9 mouse cellular contexts compared by ENCODE assay signal in genomic region chr4:137929341-137930016, GRCm38 (mm10).
A peak's percentile ranks its signal among the peaks of the same experiment; 100 is the strongest.
DNase-seq lines count a peak whose midpoint lies in the region; ATAC-seq and TF ChIP-seq lines count a peak whose summit lies in the region.
"Had no signal": no experiment of that assay in that cellular context is flagged by ENCODE, and none has a peak within 500 bp of the region (broad histone marks: within the 10 kb centered on the region; RNA-seq: fewer than 3 reads in every experiment).

No protein-coding gene starts in this region.

- H3K4me3 ChIP-seq in midbrain, embryonic 10.5 days: no peak overlapping the region
- no peak overlapping the region for H3K4me3 ChIP-seq in midbrain, postnatal 0 days (ENCODE audit: low read depth, low read length)
- H3K4me3 ChIP-seq in heart, embryonic 16.5 days (ENCODE audit: low read length): no peak overlapping the region

- H3K9me3 ChIP-seq in midbrain, embryonic 10.5 days (replicated peaks): 0 out of 2 replicates have a peak, but pooled peaks cover 2% of the 10 kb centered on the region
- no peaks in the 10 kb centered on the region for H3K9me3 ChIP-seq in midbrain, postnatal 0 days (ENCODE audit: low read length)
- no peaks in the 10 kb centered on the region for H3K9me3 ChIP-seq in heart, embryonic 16.5 days (replicated peaks; ENCODE audit: control insufficient read depth, low read length)

- no peaks in the 10 kb centered on the region for H3K27me3 ChIP-seq in midbrain, embryonic 10.5 days (ENCODE audit: low read depth, poor library complexity, severe bottlenecking)
- H3K27me3 ChIP-seq in midbrain, postnatal 0 days (ENCODE audit: insufficient read depth, low read length): no peaks in the 10 kb centered on the region
- H3K27me3 ChIP-seq in heart, embryonic 16.5 days (ENCODE audit: control insufficient read depth, insufficient read depth, low read length): no peaks in the 10 kb centered on the region

- no peak for TF ChIP-seq CTCF in midbrain, postnatal 0 days (IDR thresholded peaks at IDR 0.05)

- no peak overlapping the region for H3K9ac ChIP-seq in midbrain, postnatal 0 days (replicated peaks; ENCODE audit: low read length, poor library complexity, severe bottlenecking)
- no peak overlapping the region for H3K9ac ChIP-seq in heart, embryonic 16.5 days (ENCODE audit: low read length)

- H3K27ac ChIP-seq in midbrain, embryonic 10.5 days (replicated peaks): peak overlapping the region; percentile 90; the same call in 1 of the 2 replicates
- no peak overlapping the region for H3K27ac ChIP-seq in midbrain, postnatal 0 days (ENCODE audit: low read depth, low read length)
- peak overlapping the region; percentile 86 for H3K27ac ChIP-seq in heart, embryonic 16.5 days (ENCODE audit: low read length)

- peaks cover 40% of the 10 kb centered on the region for H3K4me1 ChIP-seq in midbrain, embryonic 10.5 days
- H3K4me1 ChIP-seq in midbrain, postnatal 0 days (ENCODE audit: insufficient read depth, low read length): no peaks in the 10 kb centered on the region
- H3K4me1 ChIP-seq in heart, embryonic 16.5 days (ENCODE audit: control insufficient read depth, insufficient read depth, low read length): peaks cover 65% of the 10 kb centered on the region

- no peak for ATAC-seq in midbrain, postnatal 0 days (ENCODE audit: low FRiP score)
- no peak for ATAC-seq in heart, embryonic 16.5 days (replicated peaks; ENCODE audit: extremely low read depth, insufficient read depth, low FRiP score)
- ATAC-seq in megakaryocyte progenitor cell, adult 5-6 weeks (replicated peaks; ENCODE audit: poor library complexity): no peak

- H3K4me2 ChIP-seq in midbrain, postnatal 0 days (ENCODE audit: low read depth, low read length, poor library complexity, severe bottlenecking): no peak overlapping the region
- no peak overlapping the region for H3K4me2 ChIP-seq in heart, embryonic 16.5 days (ENCODE audit: low read depth, low read length)

- peaks cover 30% of the 10 kb centered on the region for H3K36me3 ChIP-seq in midbrain, embryonic 10.5 days
- H3K36me3 ChIP-seq in midbrain, postnatal 0 days (ENCODE audit: insufficient read depth, low read length): peaks cover 5% of the 10 kb centered on the region; the same call in 1 of the 2 replicates
- peaks cover 8% of the 10 kb centered on the region; the same call in 1 of the 2 replicates for H3K36me3 ChIP-seq in heart, embryonic 16.5 days (ENCODE audit: control insufficient read depth, insufficient read depth)

- DNase-seq in midbrain, embryonic 10.5 days (ENCODE audit: low spot score): no peak
- DNase-seq in midbrain, postnatal 0 days (ENCODE audit: low spot score): no peak
- DNase-seq in kidney, postnatal 4 days: peak; percentile 40 to 60
- DNase-seq in urinary bladder, postnatal 14 days (ENCODE audit: low spot score): peak; percentile 72
- no peak for DNase-seq in layer of hippocampus, adult 18-20 months (ENCODE audit: low spot score in 2 of 2)
- DNase-seq in c-Kit-positive CD71-positive TER-119-positive erythroid progenitor cells, embryonic 14.5 days (ENCODE audit: low spot score): no peak
- DNase-seq: cerebellum, adult 11 months had no signal

- WGBS in midbrain, embryonic 10.5 days: 80% methylated on average over 15 of the region's 15 CpGs
- WGBS in midbrain, postnatal 0 days: 73% methylated on average over 15 of the region's 15 CpGs
- WGBS in heart, embryonic 16.5 days: 60% methylated on average over 15 of the region's 15 CpGs

Comparison
In these comparisons a context has a peak if more than half of its experiments do, and no peak if none do; other contexts are left out.
1. DNase-seq: peak in kidney, postnatal 4 days (2 of 2) and urinary bladder, postnatal 14 days (single experiment); none in midbrain, embryonic 10.5 days (single experiment), midbrain, postnatal 0 days (single experiment), layer of hippocampus, adult 18-20 months (0 of 2) and c-Kit-positive CD71-positive TER-119-positive erythroid progenitor cells, embryonic 14.5 days (single experiment).